Mouse (Mus musculus) hindbrain, embryonic 13.5 days (tissue): Measurements from ENCODE around the gene Gnai3. TPM values are rescaled to one million over a fixed set of nuclear protein-coding genes. Genes with fewer than 3 reads are reported as not detected.

Experiments used
- ATAC-seq: fragments of 200-750 bp; cut with Nextera tagmentation; 2 replicates; pipeline ENCODE4 v1.8.0; 2017; ENCODE audit warnings: moderate TSS enrichment; ENCODE audit not compliant: low FRiP score
- H3K27ac ChIP-seq: fragments of 300-500 bp; sonication (generic); 2 replicates; pipeline ENCODE4 v1.5.1; 2015; ENCODE audit warnings: inconsistent platforms, mild to moderate bottlenecking, moderate library complexity
- H3K27me3 ChIP-seq: fragments of 300-500 bp; sonication (generic); 2 replicates; pipeline ENCODE4 v1.6.1; 2015; ENCODE audit warnings: mild to moderate bottlenecking, inconsistent platforms
- H3K36me3 ChIP-seq: fragments of 300-500 bp; sonication (generic); 2 replicates; pipeline ENCODE4 v1.6.1; 2015; ENCODE audit warnings: mild to moderate bottlenecking, inconsistent platforms
- H3K4me1 ChIP-seq: fragments of 300-500 bp; sonication (generic); replicated peaks from 2 replicates; pipeline ENCODE4 v1.6.1; 2015; ENCODE audit warnings: inconsistent platforms
- H3K4me2 ChIP-seq: fragments of 300-500 bp; sonication (generic); 2 replicates; pipeline ENCODE4 v1.6.1; 2015; ENCODE audit warnings: inconsistent platforms, mild to moderate bottlenecking, moderate library complexity
- H3K4me3 ChIP-seq: fragments of 300-500 bp; sonication (generic); 2 replicates; pipeline ENCODE4 v1.5.1; 2015; ENCODE audit warnings: mild to moderate bottlenecking, inconsistent platforms
- H3K9ac ChIP-seq: fragments of 300-500 bp; sonication (generic); 2 replicates; pipeline ENCODE4 v1.6.1; 2015; ENCODE audit warnings: mild to moderate bottlenecking, inconsistent platforms
- H3K9me3 ChIP-seq: fragments of 300-500 bp; sonication (generic); 2 replicates; pipeline ENCODE4 v1.6.1; 2016; ENCODE audit warnings: inconsistent platforms
- WGBS: fragments of 180-500 bp; shearing (Covaris S2); methylation state at CpG from one replicate; pipeline ENCODE4 v1.1.7; 2015; 5-methylcytosine and 5-hydroxymethylcytosine counted together
- polyA plus RNA-seq: library from polyadenylated mRNA; unstranded; fragments of >200 nt; fragmentation: Nextera tagmentation; extraction: Ambion mirVana; gene quantifications from 2 replicates; pipeline ENCODE4 v1.2.1, GENCODE M21; 2015

Gnai3 gene
- polyA plus RNA-seq, 1 experiment from 2014 or later = 148 TPM

- Histone ChIP-seq H3K9me3 (no peaks in the 10 kb centered on the region), H3K27me3 (no peaks in the 10 kb centered on the region), H3K4me1 (peaks cover 22% of the 10 kb centered on the region), H3K36me3 (no peaks in the 10 kb centered on the region), H3K27ac (no peak overlapping the region), H3K4me3 (no peak overlapping the region), H3K9ac (no peak overlapping the region), H3K4me2 (no peak overlapping the region)
- ATAC-seq = no peak
- 82% methylated on average over 7 of the region's 7 CpGs for WGBS
Observed at GRCm38 (mm10) chr3:108178756-108179715, 33.1 kb upstream of the Gnai3 start.

- Histone ChIP-seq H3K9ac (peak overlapping the region; percentile 56), H3K27me3 (no peaks in the 10 kb centered on the region), H3K4me3 (no peak overlapping the region), H3K36me3 (no peaks in the 10 kb centered on the region), H3K4me2 (peak overlapping the region; percentile 32), H3K9me3 (no peaks in the 10 kb centered on the region), H3K27ac (peak overlapping the region; percentile 90), H3K4me1 (peaks cover 22% of the 10 kb centered on the region)
- ATAC-seq = peak; percentile 89
- WGBS = 18% methylated on average over 14 of the region's 14 CpGs
Observed at GRCm38 (mm10) chr3:108174672-108175531, 29.0 kb upstream of the Gnai3 start.

GRCm38 (mm10) chr3:108169199-108169598 lies 23.3 kb upstream of the Gnai3 start:
- no peaks in the 10 kb centered on the region for H3K27me3 ChIP-seq
- 0 out of 2 replicates have a peak overlapping the region, but pooled peaks have one; percentile 24 for H3K9ac ChIP-seq
- peak overlapping the region; percentile 93; the same call in 1 of the 2 replicates for H3K27ac ChIP-seq
- 35% methylated on average over 3 of the region's 3 CpGs for WGBS
- no peak overlapping the region for H3K4me2 ChIP-seq
- peaks cover 52% of the 10 kb centered on the region for H3K4me1 ChIP-seq
- no peaks in the 10 kb centered on the region for H3K9me3 ChIP-seq
- H3K4me3 ChIP-seq = no peak overlapping the region
- no peak for ATAC-seq
- H3K36me3 ChIP-seq = no peaks in the 10 kb centered on the region

- H3K4me3 ChIP-seq = no peak overlapping the region
- H3K9me3 ChIP-seq = no peaks in the 10 kb centered on the region
- no peaks in the 10 kb centered on the region for H3K36me3 ChIP-seq
- H3K27me3 ChIP-seq = no peaks in the 10 kb centered on the region
- ATAC-seq = no peak
- H3K4me1 ChIP-seq = peaks cover 50% of the 10 kb centered on the region
- H3K9ac ChIP-seq = peak overlapping the region; percentile 53
- H3K4me2 ChIP-seq = no peak overlapping the region
- H3K27ac ChIP-seq = peak overlapping the region; percentile 93
- 37% methylated on average over 14 of the region's 14 CpGs for WGBS
Observed at GRCm38 (mm10) chr3:108167499-108167898, 21.6 kb upstream of the Gnai3 start.

- H3K4me1 ChIP-seq = peaks cover 50% of the 10 kb centered on the region
- no peaks in the 10 kb centered on the region for H3K36me3 ChIP-seq
- peak overlapping the region; percentile 93 for H3K27ac ChIP-seq
- peak; percentile 63 for ATAC-seq
- H3K27me3 ChIP-seq = 0 out of 2 replicates have a peak, but pooled peaks cover 1% of the 10 kb centered on the region
- no peak overlapping the region for H3K4me3 ChIP-seq
- H3K9me3 ChIP-seq = no peaks in the 10 kb centered on the region
- H3K9ac ChIP-seq = 0 out of 2 replicates have a peak overlapping the region, but pooled peaks have one; percentile 31
- no peak overlapping the region for H3K4me2 ChIP-seq
- 3% methylated on average over 9 of the region's 11 CpGs for WGBS
Observed at GRCm38 (mm10) chr3:108166486-108167211, 20.7 kb upstream of the Gnai3 start.

- peak; percentile 41 for ATAC-seq
- Histone ChIP-seq H3K4me2 (no peak overlapping the region; the same call in 1 of the 2 replicates), H3K4me3 (no peak overlapping the region), H3K36me3 (no peaks in the 10 kb centered on the region), H3K9me3 (no peaks in the 10 kb centered on the region), H3K9ac (peak overlapping the region; percentile 51; the same call in 1 of the 2 replicates), H3K27me3 (0 out of 2 replicates have a peak, but pooled peaks cover 5% of the 10 kb centered on the region), H3K4me1 (peaks cover 50% of the 10 kb centered on the region), H3K27ac (peak overlapping the region; percentile 93)
- WGBS = 14% methylated on average over 10 of the region's 10 CpGs
Observed at GRCm38 (mm10) chr3:108165532-108166315, 19.8 kb upstream of the Gnai3 start.

- WGBS = 15% methylated on average over 9 of the region's 9 CpGs
- Histone ChIP-seq H3K27ac (peak overlapping the region; percentile 93), H3K9me3 (no peaks in the 10 kb centered on the region), H3K4me2 (peak overlapping the region; percentile 50), H3K27me3 (0 out of 2 replicates have a peak, but pooled peaks cover 5% of the 10 kb centered on the region), H3K9ac (peak overlapping the region; percentile 59; the same call in 1 of the 2 replicates), H3K4me1 (peaks cover 50% of the 10 kb centered on the region), H3K36me3 (no peaks in the 10 kb centered on the region), H3K4me3 (peak overlapping the region; percentile 22)
- ATAC-seq = peak; percentile 61
Observed at GRCm38 (mm10) chr3:108164807-108165206, 18.9 kb upstream of the Gnai3 start.

- Histone ChIP-seq H3K9me3 (no peaks in the 10 kb centered on the region), H3K4me1 (peaks cover 48% of the 10 kb centered on the region), H3K27me3 (0 out of 2 replicates have a peak, but pooled peaks cover 5% of the 10 kb centered on the region), H3K4me3 (no peak overlapping the region), H3K27ac (no peak overlapping the region), H3K9ac (no peak overlapping the region), H3K36me3 (no peaks in the 10 kb centered on the region), H3K4me2 (no peak overlapping the region)
- ATAC-seq = no peak
- 72% methylated on average over 5 of the region's 5 CpGs for WGBS
Observed at GRCm38 (mm10) chr3:108164091-108164490, 18.1 kb upstream of the Gnai3 start.

- Histone ChIP-seq H3K4me3 (no peak overlapping the region), H3K27ac (peak overlapping the region; percentile 77), H3K27me3 (0 out of 2 replicates have a peak, but pooled peaks cover 5% of the 10 kb centered on the region), H3K9ac (peak overlapping the region; percentile 36; the same call in 1 of the 2 replicates), H3K36me3 (no peaks in the 10 kb centered on the region), H3K4me2 (no peak overlapping the region), H3K4me1 (peaks cover 25% of the 10 kb centered on the region), H3K9me3 (no peaks in the 10 kb centered on the region)
- peak; percentile 58 for ATAC-seq
- WGBS = 53% methylated on average over 9 of the region's 9 CpGs
Observed at GRCm38 (mm10) chr3:108158383-108159037, 12.6 kb upstream of the Gnai3 start.

- Histone ChIP-seq H3K4me1 (peaks cover 25% of the 10 kb centered on the region), H3K4me3 (peak within 1 kb of the TSS; percentile 37), H3K4me2 (peak within 1 kb of the TSS; percentile 50), H3K27me3 (no peaks in the 10 kb centered on the region), H3K9ac (peak within 1 kb of the TSS; percentile 68), H3K9me3 (no peaks in the 10 kb centered on the region), H3K36me3 (no peaks in the 10 kb centered on the region), H3K27ac (peak within 1 kb of the TSS; percentile 76)
- peak; percentile 31; the same call in 1 of the 2 replicates for ATAC-seq
- 45% methylated on average over 4 of the region's 4 CpGs for WGBS
Observed at GRCm38 (mm10) chr3:108154656-108155055, 8.7 kb upstream of the Gnai3 start, which contains the start of gene Gpr61. Gpr61 (minus strand) TSS chr3:108154882.
